Mouse (Mus musculus): ENCODE measurements around the gene Selenot. TPM values are rescaled to one million over a fixed set of nuclear protein-coding genes. Genes with fewer than 3 reads are reported as not detected.

Selenot gene
- polyA plus RNA-seq, 1 experiment from 2014 or later: 27.4 TPM

DNA sequence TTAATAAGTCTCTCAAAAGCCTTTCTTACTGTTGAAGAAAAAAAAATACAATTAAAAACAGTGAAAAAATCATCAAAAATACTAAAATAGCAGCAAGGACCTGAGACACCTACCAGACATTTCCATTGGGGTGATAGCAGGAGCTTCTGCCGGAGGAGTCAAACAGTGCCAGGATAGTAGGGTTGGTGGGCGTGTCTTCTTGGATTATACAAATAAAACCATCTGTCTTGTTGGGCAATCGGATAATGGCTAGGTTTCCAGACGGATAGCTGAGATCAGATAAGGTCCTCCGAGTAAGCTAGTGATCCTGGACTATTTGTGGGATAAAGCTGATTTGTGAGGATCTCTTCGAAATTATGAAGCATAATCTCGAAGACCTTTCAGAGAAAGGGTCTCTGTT lies 44.6 kb downstream of the Selenot start:
- Histone ChIP-seq H3K4me1 (ENCODE audit: control insufficient read depth, insufficient read depth, low read depth, low read length) (no peaks in the 10 kb centered on the region), H3K27me3 (replicated peaks; ENCODE audit: control insufficient read depth, insufficient read depth, low read length) (no peaks in the 10 kb centered on the region), H3K4me3 (ENCODE audit: low read length) (no peak overlapping the region), H3K9ac (ENCODE audit: low read depth, low read length) (no peak overlapping the region), H3K27ac (ENCODE audit: low read depth, low read length) (no peak overlapping the region), H3K4me2 (ENCODE audit: low read length) (no peak overlapping the region), H3K36me3 (ENCODE audit: control insufficient read depth, insufficient read depth, low read length) (no peaks in the 10 kb centered on the region), H3K9me3 (ENCODE audit: control insufficient read depth, low read length) (no peaks in the 10 kb centered on the region)
- WGBS: 78% methylated on average over 7 of the region's 7 CpGs
- ATAC-seq: no peak

DNA sequence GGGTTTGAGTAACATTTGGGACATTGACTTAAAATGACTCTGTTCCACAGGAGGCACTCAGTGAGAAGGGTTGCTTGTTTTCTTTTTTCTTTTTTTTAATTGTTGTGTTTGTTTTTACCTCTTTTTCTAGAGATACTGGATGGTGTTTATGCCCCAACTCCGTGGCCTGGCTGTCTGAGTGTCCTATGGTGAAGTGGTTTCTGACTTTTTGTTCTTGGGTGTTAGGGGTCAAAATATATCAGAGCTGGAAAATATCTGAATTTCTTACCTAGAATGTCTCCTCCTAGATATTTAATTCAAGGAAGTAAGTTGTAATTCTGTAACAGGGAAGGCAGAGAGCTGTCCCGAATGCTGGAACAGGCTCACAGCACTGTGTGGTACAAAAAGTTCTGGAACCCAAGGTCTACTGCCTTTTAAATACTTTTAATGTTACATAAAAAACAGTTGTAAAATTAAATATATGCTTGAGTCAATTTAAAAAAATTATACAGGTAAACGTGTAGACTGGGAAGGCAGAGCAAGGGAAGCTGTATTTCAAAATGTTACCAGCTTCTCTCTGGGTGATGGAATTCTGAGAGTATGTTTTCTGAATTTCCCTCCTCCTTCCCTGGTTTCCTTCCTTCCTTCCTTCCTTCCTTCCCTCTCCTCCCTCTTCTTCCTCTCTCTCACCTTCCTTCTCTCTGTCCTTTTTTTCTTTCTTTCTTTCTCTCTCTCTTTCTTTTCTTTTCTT lies 46.4 kb downstream of the Selenot start:
- Histone ChIP-seq H3K4me2 (ENCODE audit: low read length) (no peak overlapping the region), H3K4me1 (ENCODE audit: control insufficient read depth, insufficient read depth, low read depth, low read length) (no peaks in the 10 kb centered on the region), H3K36me3 (ENCODE audit: control insufficient read depth, insufficient read depth, low read length) (no peaks in the 10 kb centered on the region), H3K9ac (ENCODE audit: low read depth, low read length) (no peak overlapping the region), H3K27me3 (replicated peaks; ENCODE audit: control insufficient read depth, insufficient read depth, low read length) (no peaks in the 10 kb centered on the region), H3K9me3 (ENCODE audit: control insufficient read depth, low read length) (no peaks in the 10 kb centered on the region), H3K4me3 (ENCODE audit: low read length) (no peak overlapping the region), H3K27ac (ENCODE audit: low read depth, low read length) (no peak overlapping the region)
- ATAC-seq: no peak
- 79% methylated on average over 3 of the region's 3 CpGs for WGBS

DNA sequence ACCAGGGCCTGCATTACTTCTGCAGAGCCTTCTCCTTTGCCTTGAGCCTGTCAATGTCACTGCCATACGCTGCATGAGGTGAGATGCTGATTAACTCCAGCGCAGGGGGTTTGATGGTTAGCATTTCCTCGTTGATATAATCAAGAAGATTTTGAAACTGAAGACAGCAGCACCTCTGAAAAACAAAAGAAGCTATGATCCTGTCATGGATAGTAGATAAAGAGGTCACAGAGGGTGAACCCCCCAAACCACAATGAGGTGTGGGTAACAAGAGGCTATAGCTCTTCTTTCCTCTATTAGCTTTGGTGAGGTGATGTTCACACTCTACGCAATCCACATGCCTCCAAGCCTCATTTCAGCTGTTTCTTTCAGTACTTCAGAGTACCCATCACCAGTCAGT lies 48.5 kb downstream of the Selenot start:
- Histone ChIP-seq H3K9me3 (ENCODE audit: control insufficient read depth, low read length) (no peaks in the 10 kb centered on the region), H3K36me3 (ENCODE audit: control insufficient read depth, insufficient read depth, low read length) (no peaks in the 10 kb centered on the region), H3K27ac (ENCODE audit: low read depth, low read length) (no peak overlapping the region), H3K9ac (ENCODE audit: low read depth, low read length) (no peak overlapping the region), H3K4me1 (ENCODE audit: control insufficient read depth, insufficient read depth, low read depth, low read length) (no peaks in the 10 kb centered on the region), H3K27me3 (replicated peaks; ENCODE audit: control insufficient read depth, insufficient read depth, low read length) (no peaks in the 10 kb centered on the region), H3K4me3 (ENCODE audit: low read length) (no peak overlapping the region), H3K4me2 (ENCODE audit: low read length) (no peak overlapping the region)
- no peak for ATAC-seq
- WGBS: 92% methylated on average over 4 of the region's 4 CpGs

DNA sequence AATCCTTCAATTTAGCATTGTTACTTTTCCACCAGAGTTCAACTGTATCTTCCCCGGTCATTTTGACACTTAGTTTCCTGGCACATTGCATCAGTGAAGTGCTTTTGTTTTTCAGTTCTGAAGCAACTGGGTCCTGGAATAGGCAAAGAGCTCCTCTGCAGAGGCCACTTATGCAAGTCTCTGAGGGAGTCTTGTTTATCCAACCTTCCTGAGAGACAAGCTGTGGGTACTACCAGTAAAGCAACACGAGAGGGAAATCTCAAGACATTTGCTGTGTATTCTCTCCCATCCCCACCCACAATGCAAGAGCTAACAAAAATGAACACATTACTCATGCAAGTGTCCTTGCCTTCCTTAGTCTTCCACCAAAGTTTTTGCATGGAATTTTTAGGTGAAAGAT lies 55.3 kb downstream of the Selenot start:
- 85% methylated on average over 2 of the region's 2 CpGs for WGBS
- Histone ChIP-seq H3K9me3 (ENCODE audit: control insufficient read depth, low read length) (no peaks in the 10 kb centered on the region), H3K4me2 (ENCODE audit: low read length) (no peak overlapping the region), H3K4me3 (ENCODE audit: low read length) (no peak overlapping the region), H3K27me3 (replicated peaks; ENCODE audit: control insufficient read depth, insufficient read depth, low read length) (no peaks in the 10 kb centered on the region), H3K4me1 (ENCODE audit: control insufficient read depth, insufficient read depth, low read depth, low read length) (peaks cover 6% of the 10 kb centered on the region), H3K9ac (ENCODE audit: low read depth, low read length) (no peak overlapping the region), H3K27ac (ENCODE audit: low read depth, low read length) (no peak overlapping the region), H3K36me3 (ENCODE audit: control insufficient read depth, insufficient read depth, low read length) (no peaks in the 10 kb centered on the region)
- ATAC-seq: no peak

DNA sequence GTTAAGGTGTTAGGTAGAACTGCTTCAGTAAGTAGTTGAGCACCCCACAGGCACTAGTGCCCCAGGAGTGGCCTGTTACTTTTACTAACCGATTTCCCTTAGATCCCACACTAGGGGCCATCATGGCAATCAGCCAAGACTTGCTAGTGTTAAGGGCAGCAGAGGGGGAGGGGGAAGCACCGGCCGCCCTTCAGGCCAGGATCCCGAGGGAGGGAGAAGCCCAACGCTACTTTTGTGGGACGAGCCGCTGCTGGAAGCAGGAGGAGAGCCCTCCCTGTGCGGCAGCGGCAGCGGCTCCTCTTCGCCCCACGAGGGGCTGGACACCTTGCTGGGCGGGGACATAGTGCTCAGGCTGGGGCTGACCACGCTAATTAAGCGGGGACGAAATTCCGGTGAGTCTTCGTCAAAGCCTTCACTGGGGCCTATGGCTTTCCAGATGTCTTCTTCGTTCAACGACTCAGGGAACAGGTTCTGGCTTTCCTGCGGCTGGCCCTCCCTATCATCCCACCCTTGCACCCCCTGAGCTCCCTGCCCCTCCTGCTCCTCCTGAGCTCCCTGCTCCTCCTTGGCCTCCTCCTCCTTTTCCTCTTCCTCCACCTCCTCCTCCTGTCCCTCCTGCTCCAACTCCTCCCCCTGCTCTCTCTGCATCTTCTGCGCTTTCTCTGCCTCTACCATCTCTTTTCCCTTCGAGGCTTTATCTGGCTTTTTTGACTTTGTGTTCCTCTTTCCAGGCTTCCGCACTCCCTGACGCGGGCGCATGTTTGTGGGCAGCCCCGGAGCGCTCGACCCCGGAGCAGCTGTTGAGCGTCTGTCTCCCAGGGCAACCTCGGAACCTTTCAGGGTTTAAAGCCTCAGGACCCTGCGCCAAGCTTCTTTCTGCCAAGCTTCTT lies 60.2 kb downstream of the Selenot start, which contains the start of gene Erich6:
TSS of gene Erich6 (minus strand) at position 802 of the 890 bp plus-strand sequence.
- H3K4me1 ChIP-seq (ENCODE audit: control insufficient read depth, insufficient read depth, low read depth, low read length): peaks cover 8% of the 10 kb centered on the region
- H3K9ac ChIP-seq (ENCODE audit: low read depth, low read length): peak within 1 kb of the TSS; percentile 64
- peak within 1 kb of the TSS; percentile 56 for H3K4me3 ChIP-seq (ENCODE audit: low read length)
- WGBS: under 1% methylated on average over 29 of the region's 34 CpGs
- H3K36me3 ChIP-seq (ENCODE audit: control insufficient read depth, insufficient read depth, low read length): no peaks in the 10 kb centered on the region
- peak within 1 kb of the TSS; percentile 45; the same call in 1 of the 2 replicates for H3K27ac ChIP-seq (ENCODE audit: low read depth, low read length)
- peak; percentile 89 for ATAC-seq
- H3K9me3 ChIP-seq (ENCODE audit: control insufficient read depth, low read length): no peaks in the 10 kb centered on the region
- H3K4me2 ChIP-seq (ENCODE audit: low read length): peak within 1 kb of the TSS; percentile 96
- no peaks in the 10 kb centered on the region for H3K27me3 ChIP-seq (replicated peaks; ENCODE audit: control insufficient read depth, insufficient read depth, low read length)

Other genes with a start within 250 kb of the Selenot start
- 5.7 and 6.9 TPM in 2 replicates for gene Tsc22d2, start 161.9 kb upstream of the Selenot start, polyA plus RNA-seq (2015; fragmentation: Nextera tagmentation; extraction: Ambion mirVana)
- gene Eif2a, start 50.8 kb upstream of the Selenot start, polyA plus RNA-seq (2015; fragmentation: Nextera tagmentation; extraction: Ambion mirVana): 32.6 and 33.0 TPM in 2 replicates
- gene Serp1, start 50.7 kb upstream of the Selenot start, polyA plus RNA-seq (2015; fragmentation: Nextera tagmentation; extraction: Ambion mirVana): 59.2 and 63.1 TPM in 2 replicates
- gene Erich6, start 60.6 kb downstream of the Selenot start, polyA plus RNA-seq (2015; fragmentation: Nextera tagmentation; extraction: Ambion mirVana): 0.15 and 0.31 TPM in 2 replicates
- 8.4 and 10.4 TPM in 2 replicates for gene Siah2, start 115.8 kb downstream of the Selenot start, polyA plus RNA-seq (2015; fragmentation: Nextera tagmentation; extraction: Ambion mirVana)
- gene Mindy4b-ps, start 245.7 kb downstream of the Selenot start, polyA plus RNA-seq (2015; fragmentation: Nextera tagmentation; extraction: Ambion mirVana): 0.12 and 0.21 TPM in 2 replicates

Measured in hindbrain, embryonic 16.5 days (tissue).